Mouse (Mus musculus) left cerebral cortex, adult 9 months (tissue): ENCODE measurements around the gene Xlr5a.
"Not testable (repeated sequence)": the region's sequence is repeated elsewhere in the genome, so short reads cannot be mapped to it uniquely, and the experiment has no call there.

Experiments used
- DNase-seq, 2 experiments: peaks; one replicate each; pipeline ENCODE4 v3.0.0; 2022; ENCODE audit warnings: low spot score in 2 of 2

Xlr5a gene

DNA sequence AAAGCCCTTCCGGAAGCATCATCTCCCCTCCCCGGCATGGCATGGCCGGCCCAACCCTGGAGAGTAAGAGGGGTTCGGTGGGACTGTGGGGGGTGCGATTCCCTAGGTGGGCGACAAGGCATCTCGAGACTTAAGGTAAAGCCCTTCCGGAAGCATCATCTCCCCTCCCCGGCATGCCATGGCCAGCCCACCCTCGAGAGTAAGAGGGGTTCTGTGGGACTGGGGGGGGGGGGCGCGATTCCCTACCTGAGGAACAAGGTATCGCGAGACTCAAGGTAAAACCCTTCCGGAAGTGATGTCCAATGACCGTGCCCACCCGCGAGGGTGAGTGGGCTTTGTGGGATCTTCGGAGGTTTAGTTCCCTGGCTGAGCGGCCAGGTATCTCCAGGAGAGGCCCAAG, 144.3 kb downstream of the Xlr5a start, which contains the start of gene Xlr5b:
Gene Xlr5b (plus strand): TSS at position 301 of the 400 bp plus-strand sequence.
- DNase-seq: not testable (repeated sequence)

DNA sequence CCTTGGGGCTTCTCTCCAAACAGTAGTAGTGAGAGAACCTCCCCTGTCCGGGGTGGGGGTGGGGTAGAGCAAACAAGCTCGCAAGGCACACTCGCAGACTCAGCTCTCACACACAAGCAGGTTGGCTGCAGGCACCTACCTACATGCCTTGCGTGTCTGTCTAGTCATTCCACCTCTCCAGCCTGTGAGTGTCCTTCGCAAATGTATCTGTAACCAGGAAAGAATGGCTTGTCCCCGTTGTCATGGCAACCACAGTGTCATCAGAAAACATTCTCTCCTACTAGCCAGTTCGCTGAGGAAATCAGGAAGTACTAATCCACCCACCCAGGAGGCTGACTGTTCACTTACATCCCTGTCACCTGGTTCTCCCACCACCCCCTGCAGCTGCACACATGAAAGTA, 149.6 kb downstream of the Xlr5a start:
- DNase-seq: not testable (repeated sequence)

GRCm38 (mm10) chrX:73122859-73123829, 169.6 kb downstream of the Xlr5a start:
- not testable (repeated sequence) for DNase-seq

DNA sequence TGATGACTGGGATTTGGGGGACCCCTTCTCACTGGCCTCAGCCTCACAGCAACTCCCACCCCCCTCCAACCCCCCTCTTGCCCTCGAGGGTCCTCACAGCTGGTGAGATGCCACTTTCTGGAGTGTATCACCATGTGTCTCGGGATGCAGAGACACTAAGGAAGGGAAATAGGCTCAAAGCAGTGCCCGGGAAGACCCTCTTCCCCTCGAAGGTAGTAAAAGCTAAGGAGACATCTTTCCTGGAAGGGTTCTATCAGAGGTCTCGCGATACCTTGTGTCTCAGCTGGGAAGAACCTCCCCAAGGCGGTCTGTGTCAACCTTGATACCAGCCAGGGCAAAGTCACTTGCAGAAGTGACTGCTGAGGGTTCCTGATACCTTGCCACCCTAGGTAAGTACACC, 176.0 kb downstream of the Xlr5a start, which contains the start of gene Gm14685:
Gene Gm14685 (plus strand): TSS at position 301 of the 400 bp plus-strand sequence.
- DNase-seq: not testable (repeated sequence)

GRCm38 (mm10) chrX:73096941-73097508, 195.8 kb downstream of the Xlr5a start, which contains the start of gene Xlr3a:
TSS of gene Xlr3a (minus strand) at chrX:73097095.
- DNase-seq: peak in 1 of 2 experiments; percentile 1

- not testable (repeated sequence) for DNase-seq
These were observed 210.3 kb downstream of the Xlr5a start, which contains the start of gene Xlr4a for GRCm38 (mm10) chrX:73082267-73083055. TSS of gene Xlr4a (minus strand) at chrX:73082478.

DNA sequence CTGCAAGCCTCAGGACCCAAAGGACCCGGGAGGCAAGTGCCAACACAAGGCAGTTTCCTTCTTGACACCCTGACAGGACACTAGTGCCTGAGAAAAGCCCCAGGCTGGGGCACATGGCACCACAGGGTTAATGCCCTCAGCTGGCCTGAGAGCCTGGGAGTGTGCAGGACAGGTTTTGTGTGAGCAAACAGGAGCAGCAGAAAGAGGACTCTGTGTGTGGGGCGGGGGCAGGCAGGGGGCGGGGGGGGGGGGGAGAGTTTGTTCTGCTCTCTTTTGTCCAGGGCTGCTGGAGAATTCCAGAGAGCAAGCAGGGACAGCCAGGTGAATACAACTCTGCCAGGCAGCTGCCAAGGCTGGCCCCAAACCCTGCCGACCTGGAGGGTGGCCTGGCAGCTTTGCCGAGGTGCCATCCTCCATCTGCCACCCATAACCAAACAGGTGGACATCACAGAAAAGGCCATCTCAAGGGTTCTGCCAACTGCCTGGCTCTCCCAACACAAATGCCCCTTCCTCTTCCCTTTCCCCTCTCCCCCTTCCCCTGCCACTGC, 225.9 kb downstream of the Xlr5a start:
- DNase-seq: not testable (repeated sequence)

DNA sequence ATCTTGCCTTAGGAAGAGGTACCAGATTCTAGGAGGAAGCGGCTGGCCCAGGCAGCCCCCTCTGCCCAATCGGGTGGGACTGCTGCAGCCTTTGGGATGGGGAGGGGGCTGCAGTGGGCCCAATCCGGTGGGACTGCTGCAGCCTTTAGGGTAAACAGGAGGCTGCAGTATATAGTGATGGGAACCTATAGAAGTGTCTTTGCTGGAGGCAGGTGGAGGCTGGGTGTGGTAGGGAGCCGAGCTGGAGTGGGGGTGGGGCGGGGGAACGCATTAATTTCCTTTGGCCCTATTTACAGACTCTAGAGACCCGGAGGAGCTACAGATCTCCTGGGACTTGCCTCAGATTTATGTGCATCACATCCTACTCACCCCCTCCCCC, 228.4 kb downstream of the Xlr5a start, which contains the start of gene Pnma3:
Gene Pnma3 (plus strand): TSS at position 373 of the 379 bp plus-strand sequence.
- no peak for DNase-seq

DNA sequence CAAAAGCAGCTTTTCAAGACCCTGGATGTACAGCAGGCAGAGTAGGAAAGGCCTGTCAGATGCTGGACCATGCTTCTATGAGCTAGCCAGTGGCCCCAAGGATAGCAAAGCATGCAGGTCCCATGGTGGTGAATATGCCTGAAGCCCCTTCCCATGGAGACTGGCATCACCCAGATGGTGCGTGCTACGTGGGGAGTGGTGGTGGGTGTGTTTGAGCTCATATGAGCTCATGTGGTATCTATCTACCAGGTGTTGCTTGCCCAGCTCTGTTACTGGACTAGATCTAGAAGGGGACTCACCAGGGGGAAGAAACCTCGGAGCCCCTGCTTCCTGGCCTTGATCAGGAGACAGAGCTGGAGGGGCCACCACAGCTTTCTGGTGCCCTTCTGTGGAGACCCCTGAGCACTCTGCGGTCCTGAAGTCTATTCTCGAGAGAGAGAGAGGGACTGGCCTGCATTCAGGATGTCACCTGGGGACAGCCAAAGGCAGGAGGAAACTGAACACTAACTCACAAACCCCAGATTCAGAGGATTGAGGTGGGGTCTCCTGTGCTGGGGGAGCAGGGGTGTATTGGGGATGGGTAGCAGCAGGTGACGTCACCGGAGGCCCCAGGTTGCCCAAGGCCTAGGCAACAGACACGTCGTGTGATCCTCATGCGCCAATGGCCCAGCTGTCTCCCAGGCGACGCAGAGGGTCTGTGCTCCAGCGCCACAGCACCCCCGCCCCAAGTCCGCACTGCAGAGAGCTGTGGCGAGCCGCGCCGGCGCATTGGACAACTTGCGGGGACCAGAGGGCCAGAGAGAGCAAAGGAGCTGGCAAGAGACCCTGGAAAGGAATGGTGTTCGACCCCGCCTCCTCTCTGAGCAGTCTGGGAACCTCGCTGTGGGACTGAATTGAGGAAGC, 229.0 kb downstream of the Xlr5a start:
- DNase-seq: peak in 1 of 2 experiments; percentile 20

- no peak for DNase-seq
These were observed 230.5 kb downstream of the Xlr5a start for GRCm38 (mm10) chrX:73062323-73062722.

DNA sequence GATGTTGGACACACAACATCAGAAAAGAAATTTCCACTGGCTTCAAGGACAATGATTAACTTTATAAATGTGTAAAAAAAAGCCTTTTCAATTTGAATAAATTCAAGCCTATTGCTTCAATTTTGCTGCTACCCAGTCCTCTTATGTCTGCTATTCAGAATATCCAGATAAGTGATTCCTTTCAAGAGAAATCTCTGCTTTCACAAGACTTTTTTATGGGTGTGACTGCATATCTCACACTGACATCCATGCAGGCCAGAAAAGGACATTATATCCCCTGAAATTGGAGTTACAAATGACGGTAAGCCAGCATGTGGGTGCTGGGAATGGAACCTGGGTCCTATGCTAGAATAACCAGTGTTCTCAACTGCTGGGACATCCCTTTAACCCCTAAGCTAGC, 231.2 kb downstream of the Xlr5a start:
- DNase-seq: no peak
